Mouse (Mus musculus) spleen, postnatal 14 days (tissue): ENCODE results near the gene Yars.

ENCODE experiments used
- DNase-seq, 2 experiments: peaks; one replicate each; pipeline ENCODE4 v3.0.0; 2021 to 2022; ENCODE audit warnings: low spot score in 2 of 2

Yars gene

GRCm38 (mm10) chr4:129227985-129228381 is 38.4 kb downstream of the Yars start:
- no peak for DNase-seq

- DNase-seq: no peak
These were observed 41.4 kb downstream of the Yars start for GRCm38 (mm10) chr4:129230926-129231325.

- no peak for DNase-seq
These were observed 42.3 kb downstream of the Yars start for GRCm38 (mm10) chr4:129231594-129232450.

GRCm38 (mm10) chr4:129232561-129233360 is 43.2 kb downstream of the Yars start:
- DNase-seq: no peak

- DNase-seq: no peak
These were observed 44.9 kb downstream of the Yars start for GRCm38 (mm10) chr4:129234488-129234887.

- no peak for DNase-seq
These were observed 45.6 kb downstream of the Yars start for GRCm38 (mm10) chr4:129235147-129235546.

GRCm38 (mm10) chr4:129236236-129236813 is 46.8 kb downstream of the Yars start:
- no peak for DNase-seq

- DNase-seq: no peak
These were observed 48.4 kb downstream of the Yars start for GRCm38 (mm10) chr4:129237843-129238441.

- no peak for DNase-seq
These were observed 49.0 kb downstream of the Yars start for GRCm38 (mm10) chr4:129238579-129239016.

- DNase-seq: peak in 1 of 2 experiments; percentile 26
These were observed 49.5 kb downstream of the Yars start for GRCm38 (mm10) chr4:129239075-129239474.

GRCm38 (mm10) chr4:129241898-129242297 is 52.3 kb downstream of the Yars start:
- no peak for DNase-seq

GRCm38 (mm10) chr4:129242327-129242726 is 52.8 kb downstream of the Yars start:
- DNase-seq: no peak

GRCm38 (mm10) chr4:129242761-129243160 is 53.2 kb downstream of the Yars start:
- no peak for DNase-seq

- no peak for DNase-seq
These were observed 55.2 kb downstream of the Yars start for GRCm38 (mm10) chr4:129244802-129245201.

- DNase-seq: no peak
These were observed 57.1 kb downstream of the Yars start for GRCm38 (mm10) chr4:129246360-129247301.

- DNase-seq: no peak
These were observed 58.1 kb downstream of the Yars start for GRCm38 (mm10) chr4:129247381-129248242.

GRCm38 (mm10) chr4:129248243-129248767 is 58.7 kb downstream of the Yars start:
- DNase-seq: no peak

GRCm38 (mm10) chr4:129249288-129249687 is 59.7 kb downstream of the Yars start:
- DNase-seq: no peak

GRCm38 (mm10) chr4:129250759-129251481 is 61.4 kb downstream of the Yars start:
- DNase-seq: no peak
